ENCODE assay signal across 10 mouse cellular contexts in genomic region chr11:70212896-70213295, GRCm38 (mm10). TPM values are rescaled to one million over a fixed set of nuclear protein-coding genes. Genes with fewer than 3 reads are reported as not detected.
A peak's percentile ranks its signal among the peaks of the same experiment; 100 is the strongest.
DNase-seq lines count a peak whose midpoint lies in the region; ATAC-seq lines count a peak whose summit lies in the region.
"Had no signal": no experiment of that assay in that cellular context is flagged by ENCODE, and none has a peak within 500 bp of the region (broad histone marks: within the 10 kb centered on the region; RNA-seq: fewer than 3 reads in every experiment).

No protein-coding gene starts in this region.

- H3K27me3 ChIP-seq in liver, embryonic 12.5 days (replicated peaks) = peaks cover 74% of the 10 kb centered on the region
- H3K27me3 ChIP-seq in hindbrain, embryonic 14.5 days (ENCODE audit: control insufficient read depth, insufficient read depth, low read length) = peaks cover 48% of the 10 kb centered on the region
- H3K27me3 ChIP-seq in midbrain, embryonic 15.5 days (replicated peaks) = peaks cover 38% of the 10 kb centered on the region

- H3K9ac ChIP-seq in liver, embryonic 12.5 days = no peak overlapping the region
- H3K9ac ChIP-seq in hindbrain, embryonic 14.5 days = no peak overlapping the region
- H3K9ac ChIP-seq in midbrain, embryonic 15.5 days = no peak overlapping the region

- H3K4me3 ChIP-seq in liver, embryonic 12.5 days = no peak overlapping the region
- H3K4me3 ChIP-seq in hindbrain, embryonic 14.5 days (replicated peaks; ENCODE audit: low read length) = no peak overlapping the region
- no peak overlapping the region for H3K4me3 ChIP-seq in midbrain, embryonic 15.5 days
- H3K4me3 ChIP-seq: erythroblast, embryonic 14.5 days; megakaryocyte, embryonic 14.5 days had no signal

- ATAC-seq in liver, embryonic 12.5 days = no peak
- ATAC-seq in hindbrain, embryonic 14.5 days (ENCODE audit: low FRiP score) = no peak
- no peak for ATAC-seq in midbrain, embryonic 15.5 days (replicated peaks)
- no peak for ATAC-seq in activated CD4-positive, CD25-positive, alpha-beta regulatory T cell, adult 4 months

- H3K9me3 ChIP-seq in liver, embryonic 12.5 days (replicated peaks) = no peaks in the 10 kb centered on the region
- H3K9me3 ChIP-seq in hindbrain, embryonic 14.5 days (ENCODE audit: control insufficient read depth, low read length) = no peaks in the 10 kb centered on the region
- no peaks in the 10 kb centered on the region for H3K9me3 ChIP-seq in midbrain, embryonic 15.5 days
- H3K9me3 ChIP-seq: megakaryocyte, embryonic 14.5 days had no signal

- peaks cover 14% of the 10 kb centered on the region for H3K36me3 ChIP-seq in liver, embryonic 12.5 days
- peaks cover 15% of the 10 kb centered on the region for H3K36me3 ChIP-seq in hindbrain, embryonic 14.5 days (replicated peaks; ENCODE audit: control insufficient read depth, insufficient read depth)
- 0 out of 2 replicates have a peak, but pooled peaks cover 6% of the 10 kb centered on the region for H3K36me3 ChIP-seq in midbrain, embryonic 15.5 days (replicated peaks)

- H3K4me1 ChIP-seq in liver, embryonic 12.5 days = peaks cover 28% of the 10 kb centered on the region
- H3K4me1 ChIP-seq in hindbrain, embryonic 14.5 days (replicated peaks; ENCODE audit: control insufficient read depth, insufficient read depth, low read length) = peaks cover 16% of the 10 kb centered on the region
- H3K4me1 ChIP-seq in midbrain, embryonic 15.5 days = peaks cover 26% of the 10 kb centered on the region

- peak; percentile 55 for DNase-seq in liver
- DNase-seq in MN1 (ENCODE audit: low spot score) = peak; percentile 78
- peak; percentile 78 for DNase-seq in cerebellum, adult 8-10 months
- DNase-seq in hindbrain, embryonic 14.5 days (ENCODE audit: low spot score) = peak; percentile 83
- DNase-seq in layer of hippocampus, adult 9-10 months (ENCODE audit: low spot score) = peak; percentile 82

- no peak overlapping the region for H3K4me2 ChIP-seq in liver, embryonic 12.5 days
- peak overlapping the region; percentile 79; the same call in 1 of the 2 replicates for H3K4me2 ChIP-seq in hindbrain, embryonic 14.5 days (replicated peaks)
- peak overlapping the region; percentile 59; the same call in 1 of the 2 replicates for H3K4me2 ChIP-seq in midbrain, embryonic 15.5 days

- H3K27ac ChIP-seq in liver, embryonic 12.5 days = no peak overlapping the region
- H3K27ac ChIP-seq in hindbrain, embryonic 14.5 days = no peak overlapping the region
- no peak overlapping the region for H3K27ac ChIP-seq in midbrain, embryonic 15.5 days

- 9% methylated on average over 9 of the region's 9 CpGs for WGBS in liver, embryonic 12.5 days (ENCODE audit: insufficient replicate concordance)
- WGBS in hindbrain, embryonic 14.5 days = 10% methylated on average over 9 of the region's 9 CpGs
- WGBS in midbrain, embryonic 15.5 days = 15% methylated on average over 9 of the region's 9 CpGs

RNA-seq across cellular contexts. Expression of gene Slc16a11, which starts 0.3 kb away (rescaled TPM):
- 1.5 and 1.8 TPM in 2 replicates for polyA plus RNA-seq in liver, embryonic 12.5 days (2016; fragmentation: Nextera tagmentation; extraction: Ambion mirVana)
- 3.5 and 4.7 TPM in 2 replicates for polyA plus RNA-seq in hindbrain, embryonic 14.5 days (2014; fragmentation: Nextera tagmentation; extraction: Ambion mirVana)
- polyA plus RNA-seq in midbrain, embryonic 15.5 days (2015; fragmentation: Nextera tagmentation; extraction: Ambion mirVana) = 6.4 and 8.6 TPM in 2 replicates
- polyA plus RNA-seq in activated CD4-positive, CD25-positive, alpha-beta regulatory T cell, adult 4 months (2017; shearing (Covaris generic)) = not detected
- polyA plus RNA-seq: erythroblast, embryonic 14.5 days had no signal

RNA-seq across cellular contexts. Expression of gene Slc16a13, which starts 8.0 kb away (rescaled TPM):
- 6.1 and 8.5 TPM in 2 replicates for polyA plus RNA-seq in liver, embryonic 12.5 days (2016; fragmentation: Nextera tagmentation; extraction: Ambion mirVana)
- 12.9 and 13.4 TPM in 2 replicates for polyA plus RNA-seq in hindbrain, embryonic 14.5 days (2014; fragmentation: Nextera tagmentation; extraction: Ambion mirVana)
- polyA plus RNA-seq in midbrain, embryonic 15.5 days (2015; fragmentation: Nextera tagmentation; extraction: Ambion mirVana) = 14.2 and 15.0 TPM in 2 replicates
- 1 to 10 TPM; 2.6 to 4.1 TPM for polyA plus RNA-seq in activated CD4-positive, CD25-positive, alpha-beta regulatory T cell, adult 4 months (2017; shearing (Covaris generic))

RNA-seq across cellular contexts. Expression of gene Bcl6b, which starts 16.7 kb away (rescaled TPM):
- polyA plus RNA-seq in liver, embryonic 12.5 days (2016; fragmentation: Nextera tagmentation; extraction: Ambion mirVana) = 2.8 and 3.8 TPM in 2 replicates
- polyA plus RNA-seq in hindbrain, embryonic 14.5 days (2014; fragmentation: Nextera tagmentation; extraction: Ambion mirVana) = 5.0 and 5.2 TPM in 2 replicates
- 5.3 and 5.6 TPM in 2 replicates for polyA plus RNA-seq in midbrain, embryonic 15.5 days (2015; fragmentation: Nextera tagmentation; extraction: Ambion mirVana)
- under 1 TPM; 0.23 to 0.36 TPM for polyA plus RNA-seq in activated CD4-positive, CD25-positive, alpha-beta regulatory T cell, adult 4 months (2017; shearing (Covaris generic))

RNA-seq across cellular contexts. Expression of gene 0610010K14Rik, which starts 24.8 kb away (rescaled TPM):
- polyA plus RNA-seq in liver, embryonic 12.5 days (2016; fragmentation: Nextera tagmentation; extraction: Ambion mirVana) = 97.4 and 104 TPM in 2 replicates
- polyA plus RNA-seq in hindbrain, embryonic 14.5 days (2014; fragmentation: Nextera tagmentation; extraction: Ambion mirVana) = 155 and 161 TPM in 2 replicates
- 173 TPM in 2 replicates for polyA plus RNA-seq in midbrain, embryonic 15.5 days (2015; fragmentation: Nextera tagmentation; extraction: Ambion mirVana)
- polyA plus RNA-seq in activated CD4-positive, CD25-positive, alpha-beta regulatory T cell, adult 4 months (2017; shearing (Covaris generic)) = 100 to 1,000 TPM; 124 to 159 TPM

RNA-seq across cellular contexts. Expression of gene Gm21988, which starts 26.7 kb away (rescaled TPM):
- polyA plus RNA-seq in liver, embryonic 12.5 days (2016; fragmentation: Nextera tagmentation; extraction: Ambion mirVana) = 6.2 and 7.8 TPM in 2 replicates
- 12.6 and 15.9 TPM in 2 replicates for polyA plus RNA-seq in hindbrain, embryonic 14.5 days (2014; fragmentation: Nextera tagmentation; extraction: Ambion mirVana)
- polyA plus RNA-seq in midbrain, embryonic 15.5 days (2015; fragmentation: Nextera tagmentation; extraction: Ambion mirVana) = 13.0 and 14.1 TPM in 2 replicates
- 1 to 10 TPM; 5.2 to 7.6 TPM for polyA plus RNA-seq in activated CD4-positive, CD25-positive, alpha-beta regulatory T cell, adult 4 months (2017; shearing (Covaris generic))
